Mouse (Mus musculus) heart, embryonic 11.5 days (tissue): ENCODE measurements around the gene Olfr482. TPM values are rescaled to one million over a fixed set of nuclear protein-coding genes. Genes with fewer than 3 reads are reported as not detected.

Experiments used
- polyA plus RNA-seq: library from polyadenylated mRNA; unstranded; fragments of >200 nt; fragmentation: Nextera tagmentation; extraction: Ambion mirVana; gene quantifications from 2 replicates; pipeline ENCODE4 v1.2.1, GENCODE M21; 2014

Olfr482 gene
- polyA plus RNA-seq, 1 experiment from 2014 or later = not detected

Other genes starting within 250 kb of the Olfr482 start
- not detected in 2 replicates for gene Olfr472, start 199.7 kb downstream of the Olfr482 start, polyA plus RNA-seq
- not detected in 2 replicates for gene Olfr473, start 167.1 kb downstream of the Olfr482 start, polyA plus RNA-seq
- not detected in 2 replicates for gene Olfr474, start 142.9 kb downstream of the Olfr482 start, polyA plus RNA-seq
- gene Olfr476, start 132.8 kb downstream of the Olfr482 start, polyA plus RNA-seq = not detected in 2 replicates
- gene Olfr477, start 110.9 kb downstream of the Olfr482 start, polyA plus RNA-seq = not detected in 2 replicates
- not detected in 2 replicates for gene Olfr478, start 63.6 kb downstream of the Olfr482 start, polyA plus RNA-seq
- gene Olfr479, start 46.9 kb downstream of the Olfr482 start, polyA plus RNA-seq = not detected in 2 replicates
- not detected in 2 replicates for gene Olfr480, start 30.2 kb downstream of the Olfr482 start, polyA plus RNA-seq
- gene Olfr481, start 17.7 kb downstream of the Olfr482 start, polyA plus RNA-seq = not detected in 2 replicates
- gene Olfr483, start 3.3 kb upstream of the Olfr482 start, polyA plus RNA-seq = not detected in 2 replicates
- gene Olfr484, start 29.9 kb upstream of the Olfr482 start, polyA plus RNA-seq = not detected in 2 replicates
- gene Olfr485, start 62.3 kb upstream of the Olfr482 start, polyA plus RNA-seq = not detected in 2 replicates
- gene Olfr486, start 75.2 kb upstream of the Olfr482 start, polyA plus RNA-seq = not detected in 2 replicates
- gene Olfr487, start 117.0 kb upstream of the Olfr482 start, polyA plus RNA-seq = not detected in 2 replicates
- gene Olfr488, start 160.8 kb upstream of the Olfr482 start, polyA plus RNA-seq = not detected in 2 replicates
- gene Olfr490, start 191.3 kb upstream of the Olfr482 start, polyA plus RNA-seq = not detected in 2 replicates
- gene Olfr491, start 215.9 kb upstream of the Olfr482 start, polyA plus RNA-seq = not detected in 2 replicates
- not detected in 2 replicates for gene Olfr492, start 226.1 kb upstream of the Olfr482 start, polyA plus RNA-seq
- not detected in 2 replicates for gene Olfr493, start 249.4 kb upstream of the Olfr482 start, polyA plus RNA-seq